Mouse (Mus musculus) heart, adult 2 months (tissue): ENCODE measurements around the gene Med13l. TPM values are rescaled to one million over a fixed set of nuclear protein-coding genes. Genes with fewer than 3 reads are reported as not detected.
A peak's percentile ranks its signal among the peaks of the same experiment; 100 is the strongest.

Source experiments
- DNase-seq, 2 experiments: peaks; one replicate each; pipeline ENCODE4 v3.0.0; 2021
- H3K27ac ChIP-seq: fragments of 200-600 bp; 2 replicates; pipeline ENCODE4 v1.8.1; 2022
- H3K27me3 ChIP-seq: fragments of 200-500 bp; 2 replicates; pipeline ENCODE4 v1.6.1; 2012; ENCODE audit warnings: mild to moderate bottlenecking, low read length, inconsistent platforms, mixed read lengths; ENCODE audit not compliant: control insufficient read depth, insufficient read depth
- H3K36me3 ChIP-seq: fragments of 200-500 bp; 2 replicates; pipeline ENCODE4 v1.6.1; 2012; ENCODE audit warnings: low read length, inconsistent platforms; ENCODE audit not compliant: control insufficient read depth, insufficient read depth
- H3K4me1 ChIP-seq: fragments of 200-500 bp; 2 replicates; pipeline ENCODE4 v1.6.1; 2011; ENCODE audit warnings: low read length; ENCODE audit not compliant: control insufficient read depth, insufficient read depth
- H3K4me3 ChIP-seq: fragments of 200-600 bp; 2 replicates; pipeline ENCODE4 v1.8.1; 2022
- H3K79me2 ChIP-seq: fragments of 200-500 bp; replicated peaks from 2 replicates; pipeline ENCODE4 v1.6.1; 2012; ENCODE audit warnings: mild to moderate bottlenecking, inconsistent platforms, low read length, moderate library complexity, mixed read lengths; ENCODE audit not compliant: control insufficient read depth, insufficient read depth
- H3K9ac ChIP-seq: fragments of 200-500 bp; 2 replicates; pipeline ENCODE4 v1.6.1; 2012; ENCODE audit warnings: low read depth, mild to moderate bottlenecking, control low read depth, inconsistent platforms, low read length, mixed read lengths
- CTCF ChIP-seq: fragments of 200-600 bp; IDR thresholded peaks from 2 replicates; pipeline ENCODE4 v1.8.1; 2022; ENCODE audit warnings: antibody characterized with exemption, mild to moderate bottlenecking, moderate library complexity
- EP300 ChIP-seq: fragments of 200-500 bp; IDR thresholded peaks from 2 replicates; pipeline ENCODE4 v1.6.1; 2011; ENCODE audit warnings: low read depth, low read length, control low read depth; ENCODE audit not compliant: insufficient read depth
- POLR2A ChIP-seq: fragments of 200-500 bp; IDR thresholded peaks from 2 replicates; pipeline ENCODE4 v1.6.1; 2011; ENCODE audit warnings: mild to moderate bottlenecking, low read depth, low read length, control low read depth; ENCODE audit not compliant: insufficient read depth
- WGBS: fragments of 180-500 bp; shearing (Covaris S2); methylation state at CpG from one replicate; pipeline ENCODE4 v1.1.7; 2018; 5-methylcytosine and 5-hydroxymethylcytosine counted together
- intact Hi-C: fragments of 180-260 bp; cut with DNase I; formaldehyde crosslinking; loops from one replicate; pipeline ENCODE4 v1.15.1; 2025
- polyA plus RNA-seq: library from polyadenylated mRNA; depleted of rRNA; stranded (reverse); fragments of >200 nt; gene quantifications from 2 replicates; pipeline ENCODE4 v1.2.3, GENCODE M21; 2012
- total RNA-seq, 2 experiments: library from RNA; stranded (reverse); gene quantifications; 2 replicates each; pipeline ENCODE4 v1.2.3; 2021

Gene Med13l
- total and polyA plus RNA-seq, 3 experiments, result 11.0 to 30.8 (median 29.9) TPM

DNA sequence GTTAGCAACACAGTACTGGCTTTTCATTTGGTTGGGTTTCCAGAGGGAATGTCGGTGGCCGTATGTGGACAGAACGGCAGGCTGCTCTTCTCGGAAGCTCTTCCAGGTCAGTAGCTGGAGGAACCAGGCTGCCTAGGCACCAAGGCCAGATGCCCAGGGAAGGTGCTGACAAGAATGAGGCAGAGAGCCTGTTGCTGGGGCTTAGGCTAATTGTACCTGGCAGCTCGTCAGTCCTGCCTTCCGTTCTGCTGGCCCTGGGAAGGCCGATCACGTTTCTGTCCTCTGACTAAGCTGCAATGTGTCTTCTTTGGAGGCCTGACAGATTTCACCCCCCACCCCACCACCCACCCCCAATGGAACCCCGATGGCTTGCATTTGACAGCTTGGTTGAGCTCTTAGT, 251.9 kb downstream of the Med13l start:
- 43% methylated on average over 9 of the region's 9 CpGs for WGBS

DNA sequence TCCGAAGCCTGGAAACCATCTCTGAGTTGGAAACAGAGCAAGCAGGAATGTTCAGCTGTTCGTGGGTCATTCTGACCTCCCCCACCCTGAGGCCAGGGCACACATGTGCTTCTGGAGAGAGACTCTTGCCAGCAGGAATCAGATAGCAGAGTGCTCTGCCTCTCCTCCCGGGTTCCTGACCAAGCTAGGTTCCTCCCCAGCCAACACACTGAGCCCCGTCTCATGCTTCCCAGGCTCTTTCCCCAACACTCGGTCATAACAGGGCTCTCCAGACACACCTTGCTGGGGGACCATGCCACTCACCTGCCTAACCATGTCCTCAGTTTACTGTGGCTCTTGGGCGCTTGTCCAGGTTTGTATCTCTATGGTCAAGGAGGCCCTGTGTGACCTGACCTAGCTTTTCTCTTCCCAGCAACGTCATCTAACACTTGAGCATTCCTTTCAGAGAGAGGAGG, 252.5 kb downstream of the Med13l start:
- DNase-seq, result peak in 1 of 2 experiments; percentile 46
- Histone ChIP-seq H3K36me3 (no peaks in the 10 kb centered on the region), H3K79me2 (no peaks in the 10 kb centered on the region), H3K4me3 (no peak overlapping the region), H3K27ac (peak overlapping the region; percentile 55; the same call in 1 of the 2 replicates), H3K9ac (no peak overlapping the region), H3K27me3 (no peaks in the 10 kb centered on the region), H3K4me1 (no peaks in the 10 kb centered on the region; the same call in 1 of the 2 replicates)
- intact Hi-C loops, result no loop called here
- WGBS, result 32% methylated on average over 7 of the region's 7 CpGs
- TF ChIP-seq CTCF, result no peak
- 0 out of 2 replicates have a peak, but pooled peaks have one; percentile 15 for TF ChIP-seq EP300
- TF ChIP-seq POLR2A, result no peak

More for the DNA sequence above, 251.9 kb downstream of the Med13l start:
- Histone ChIP-seq H3K79me2 (no peaks in the 10 kb centered on the region), H3K4me1 (no peaks in the 10 kb centered on the region; the same call in 1 of the 2 replicates), H3K27me3 (no peaks in the 10 kb centered on the region), H3K36me3 (no peaks in the 10 kb centered on the region), H3K27ac (peak overlapping the region; percentile 28; the same call in 1 of the 2 replicates), H3K9ac (no peak overlapping the region), H3K4me3 (no peak overlapping the region)
- intact Hi-C loops, result no loop called here
- peak in 1 of 2 experiments; percentile 65 for DNase-seq
- TF ChIP-seq EP300 (0 out of 2 replicates have a peak, but pooled peaks have one; percentile 34), POLR2A (no peak)

DNA sequence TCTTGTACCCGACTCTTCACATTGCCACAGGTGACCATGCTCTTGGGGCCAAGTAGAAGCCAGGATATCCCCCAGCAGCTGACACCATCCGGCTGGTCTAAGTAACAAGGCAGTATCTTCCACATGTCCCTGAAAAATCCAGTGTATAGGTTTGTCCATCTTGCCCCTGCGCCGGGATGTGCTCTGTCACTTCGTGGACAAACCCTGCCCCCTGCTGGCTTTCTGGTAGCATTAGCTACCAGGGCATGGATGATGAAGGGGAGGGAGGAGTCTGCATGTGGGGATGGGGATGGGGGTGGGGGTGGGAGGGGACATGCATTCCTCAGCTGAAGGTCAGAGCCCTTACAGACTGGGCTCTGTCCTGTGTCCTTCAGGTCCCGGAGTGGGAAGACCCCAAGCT, 253.6 kb downstream of the Med13l start:
- Histone ChIP-seq H3K4me1 (no peaks in the 10 kb centered on the region; the same call in 1 of the 2 replicates), H3K9ac (no peak overlapping the region), H3K27ac (no peak overlapping the region), H3K36me3 (no peaks in the 10 kb centered on the region), H3K4me3 (no peak overlapping the region), H3K27me3 (no peaks in the 10 kb centered on the region), H3K79me2 (no peaks in the 10 kb centered on the region)
- 47% methylated on average over 6 of the region's 6 CpGs for whole genome bisulfite sequencing
- peak; percentile 61 for TF ChIP-seq CTCF
- TF ChIP-seq POLR2A, result no peak
- TF ChIP-seq EP300, result no peak
- intact Hi-C loops, result loop anchor here (1.0 kb wide), 1 partner anchor 32 kb away; no protein-coding TSS in a partner anchor
- peak; percentile 22 to 44 for DNase-seq
